Mouse (Mus musculus): ENCODE data around the gene Klhl32.
A peak's percentile ranks its signal among the peaks of the same experiment; 100 is the strongest.

The Klhl32 gene

DNA sequence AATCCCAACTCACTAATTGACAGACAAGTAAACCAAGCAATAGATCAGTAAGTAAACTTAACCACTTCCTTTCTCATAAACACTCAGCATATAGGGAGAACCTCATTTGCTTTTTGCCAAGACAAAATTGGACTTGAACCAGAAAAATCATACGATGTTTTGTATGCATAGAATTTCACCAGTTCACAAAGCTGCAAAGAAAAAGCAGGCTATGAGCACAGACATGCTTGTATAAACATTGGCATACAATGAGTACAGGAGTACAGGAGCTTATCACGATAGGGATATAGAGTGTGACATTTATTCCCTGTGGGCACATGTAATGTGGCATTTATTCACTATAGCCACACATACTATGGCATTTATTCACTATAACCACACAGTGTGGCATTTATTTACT, 220.5 kb downstream of the Klhl32 start:
- DNase-seq (ENCODE audit: low spot score), result no peak

DNA sequence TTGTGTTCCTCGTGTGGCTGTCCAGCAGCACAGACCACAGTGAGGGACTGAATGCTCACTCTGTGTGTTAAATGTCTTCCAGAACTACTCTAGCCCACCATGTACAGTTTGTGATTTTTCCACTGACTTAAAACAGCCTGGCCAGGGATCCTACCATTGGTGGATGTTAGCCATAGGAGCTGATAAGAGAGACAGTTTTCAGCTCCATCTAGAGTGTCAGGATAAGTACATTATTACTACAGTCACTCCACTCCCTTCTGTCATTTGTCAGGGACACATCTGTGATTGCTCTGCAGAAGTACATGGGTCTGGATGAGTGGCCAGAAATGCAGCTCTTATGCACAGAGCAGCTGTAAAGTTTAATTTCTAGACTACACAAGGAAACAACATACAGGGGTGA, 223.1 kb downstream of the Klhl32 start:
- DNase-seq (ENCODE audit: low spot score), result no peak

DNA sequence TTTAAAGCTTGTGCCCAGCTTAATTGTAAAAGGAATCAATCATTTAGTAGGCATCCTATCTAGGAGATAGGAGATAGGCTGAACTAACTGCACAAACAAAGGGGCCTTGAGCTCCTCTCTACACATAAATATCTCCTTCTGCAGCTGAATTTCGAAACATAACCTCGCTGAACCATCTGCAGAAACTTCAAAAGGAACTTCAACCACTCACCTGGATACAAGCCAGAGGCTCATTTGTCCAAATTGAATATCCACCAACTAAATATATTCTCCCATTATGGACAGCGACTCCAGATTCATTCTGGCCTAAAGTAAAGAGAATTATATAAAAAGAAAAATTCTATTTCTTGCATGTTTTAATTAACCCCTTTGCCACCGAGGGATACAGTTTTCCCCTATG, 224.2 kb downstream of the Klhl32 start:
- DNase-seq (ENCODE audit: low spot score), result no peak

DNA sequence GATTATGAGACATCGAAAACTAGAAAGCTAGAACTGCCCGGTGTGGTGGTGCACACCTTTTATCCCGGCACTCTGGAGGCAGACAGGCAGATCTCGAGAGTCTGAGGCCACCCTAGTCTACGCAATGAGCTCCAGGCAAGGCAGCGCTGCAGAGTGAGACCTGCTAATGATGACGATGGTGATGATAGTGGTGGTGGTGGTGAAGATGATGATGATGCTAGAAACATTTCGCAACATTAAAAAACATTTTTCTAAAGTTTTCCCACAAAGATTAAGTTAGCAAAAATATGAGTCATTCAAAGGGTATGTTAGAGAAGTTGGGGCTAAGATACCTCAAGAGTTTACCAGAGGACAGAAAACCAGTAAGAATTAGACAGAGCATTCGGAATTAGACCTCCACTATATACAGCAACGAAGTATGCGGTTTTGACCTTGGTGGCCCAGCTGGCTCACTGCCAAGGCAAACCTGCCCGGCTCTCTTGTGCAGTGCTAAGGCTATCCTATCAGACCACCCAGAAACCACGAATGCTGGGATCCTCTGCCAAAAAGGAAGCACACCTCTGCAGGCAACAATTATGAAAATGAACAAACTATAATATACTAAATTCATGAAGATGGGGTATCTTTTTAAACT, 224.9 kb downstream of the Klhl32 start:
- DNase-seq (ENCODE audit: low spot score), result no peak

DNA sequence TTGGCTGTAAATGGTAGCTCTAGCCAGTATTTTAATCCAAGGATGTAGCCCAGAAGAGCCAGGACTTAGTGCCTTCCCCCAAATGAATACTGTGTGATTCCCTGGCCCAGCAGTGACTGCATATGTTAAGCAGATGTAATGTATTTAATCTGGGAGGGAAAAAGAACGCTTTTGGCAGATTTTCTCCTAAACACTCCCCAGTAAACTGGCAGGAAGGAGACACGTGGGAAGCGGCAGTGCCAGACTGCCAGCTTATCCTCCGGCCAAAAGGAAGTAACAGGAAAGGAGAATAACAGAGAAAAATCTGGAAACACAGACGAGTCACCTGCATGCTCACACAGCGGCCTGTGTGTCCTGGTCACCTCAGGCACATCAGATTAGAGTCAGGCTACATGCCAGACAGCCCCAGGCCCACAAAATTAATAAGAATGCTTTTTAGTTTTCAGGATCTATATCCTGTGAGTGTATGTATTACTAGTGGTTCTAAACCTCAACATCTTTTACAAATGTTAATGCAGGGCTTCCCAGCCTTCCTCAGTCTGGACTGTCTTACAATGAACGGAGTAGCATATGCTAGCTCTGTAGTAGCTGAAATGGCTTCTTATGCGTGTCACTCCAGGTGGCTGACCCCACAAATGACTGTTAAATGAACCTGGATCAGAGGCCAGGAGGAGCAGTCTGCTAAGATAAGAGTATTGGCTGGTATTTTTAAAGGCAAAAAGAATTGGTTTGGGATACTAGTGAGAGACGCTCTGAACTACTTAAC, 229.3 kb downstream of the Klhl32 start:
- DNase-seq (ENCODE audit: low spot score), result no peak

DNA sequence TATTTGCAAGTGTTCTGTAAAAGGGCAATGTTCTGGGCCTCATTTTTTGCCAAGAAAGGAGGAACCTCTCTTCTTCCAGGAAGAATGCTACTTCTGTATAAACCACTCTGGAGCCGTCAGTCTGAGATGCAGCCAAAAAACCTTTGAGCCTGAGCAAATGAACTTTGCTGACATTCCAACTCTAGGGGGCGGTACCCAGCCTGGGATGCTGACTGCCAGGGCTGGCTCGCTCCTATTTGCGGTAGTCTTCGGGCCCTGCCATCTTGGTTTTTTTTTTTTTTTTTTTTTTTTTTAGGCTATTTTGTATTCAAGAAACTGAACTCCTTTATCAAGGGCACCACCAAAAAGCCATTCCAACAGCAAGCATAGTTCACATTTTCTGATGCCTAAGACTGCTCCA, 230.5 kb downstream of the Klhl32 start:
- DNase-seq (ENCODE audit: low spot score), result no peak

DNA sequence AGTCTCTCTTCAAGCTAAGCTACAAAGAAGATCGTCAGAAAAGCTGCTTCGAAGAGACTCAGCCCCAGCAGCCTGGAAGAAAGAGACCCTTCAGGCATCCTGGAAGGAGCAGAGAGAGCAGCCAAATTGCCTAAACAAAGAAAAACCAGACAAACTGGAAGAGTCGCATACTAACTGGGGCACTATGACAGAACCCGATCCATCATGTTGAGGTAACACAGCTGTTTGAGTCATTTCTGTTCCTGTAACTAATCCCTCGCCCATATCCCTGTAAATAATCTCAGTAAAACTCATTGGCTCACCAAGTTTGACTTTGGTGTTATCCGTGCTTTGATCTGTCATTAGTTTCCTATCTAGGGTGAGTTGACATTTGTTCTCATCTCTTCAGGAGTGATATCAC, 230.9 kb downstream of the Klhl32 start:
- DNase-seq (ENCODE audit: low spot score), result peak; percentile 32

DNA sequence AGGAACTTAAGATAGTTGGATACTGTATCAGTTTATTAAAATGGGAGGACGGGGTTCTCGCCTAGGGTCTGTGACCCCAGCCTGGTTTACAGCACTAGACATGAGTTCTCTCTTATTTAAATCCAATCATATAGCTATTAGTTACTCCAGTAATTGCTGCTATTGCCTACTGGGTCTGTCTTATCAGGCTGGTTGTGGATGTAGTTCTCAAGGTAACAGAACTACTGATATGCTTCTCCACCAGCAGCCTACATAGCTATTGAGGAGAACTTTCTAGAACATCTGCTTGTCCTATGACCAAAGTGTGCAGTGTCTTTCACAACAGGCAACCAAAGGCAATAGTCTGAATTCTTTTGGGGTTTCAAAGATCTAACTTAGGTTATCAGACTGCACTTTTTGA, 241.4 kb downstream of the Klhl32 start:
- no peak for DNase-seq (ENCODE audit: low spot score)

DNA sequence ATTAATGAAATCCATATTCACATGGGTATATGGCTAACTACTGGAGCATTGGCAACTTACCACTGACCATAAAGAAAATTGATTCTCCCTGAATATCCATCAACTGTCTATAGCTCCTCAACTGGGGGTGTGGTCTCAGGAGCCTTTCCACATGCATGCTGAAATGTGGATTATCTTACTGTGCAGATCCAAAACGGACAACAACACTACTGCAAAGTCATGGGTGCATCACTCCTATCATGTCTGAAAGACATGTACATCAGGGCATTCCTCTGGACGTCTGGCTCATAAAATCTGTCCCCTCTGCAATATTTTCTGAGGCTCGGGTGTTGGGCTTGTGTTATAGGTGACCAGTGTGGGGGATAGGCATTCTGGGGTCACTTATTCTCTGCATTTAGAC, 241.8 kb downstream of the Klhl32 start:
- DNase-seq (ENCODE audit: low spot score), result no peak

DNA sequence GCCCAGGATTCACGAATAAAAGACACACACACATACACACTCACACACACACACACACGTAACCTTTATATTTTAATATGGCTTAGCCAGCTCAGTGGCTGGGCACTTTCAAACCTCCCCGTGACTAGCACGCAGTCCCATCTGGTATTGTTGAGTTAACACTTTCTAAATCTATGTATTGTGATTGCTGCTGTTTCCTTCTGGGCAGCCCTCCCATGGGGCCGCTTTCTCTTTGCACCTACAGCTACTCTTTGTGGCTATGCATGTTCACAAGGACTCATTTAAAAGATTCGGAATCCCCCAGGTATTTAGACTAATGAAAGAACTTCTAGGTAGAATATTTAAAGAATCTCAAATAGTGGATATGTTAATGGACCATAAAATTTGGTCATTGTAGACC, 249.2 kb downstream of the Klhl32 start:
- no peak for DNase-seq (ENCODE audit: low spot score)

DNA sequence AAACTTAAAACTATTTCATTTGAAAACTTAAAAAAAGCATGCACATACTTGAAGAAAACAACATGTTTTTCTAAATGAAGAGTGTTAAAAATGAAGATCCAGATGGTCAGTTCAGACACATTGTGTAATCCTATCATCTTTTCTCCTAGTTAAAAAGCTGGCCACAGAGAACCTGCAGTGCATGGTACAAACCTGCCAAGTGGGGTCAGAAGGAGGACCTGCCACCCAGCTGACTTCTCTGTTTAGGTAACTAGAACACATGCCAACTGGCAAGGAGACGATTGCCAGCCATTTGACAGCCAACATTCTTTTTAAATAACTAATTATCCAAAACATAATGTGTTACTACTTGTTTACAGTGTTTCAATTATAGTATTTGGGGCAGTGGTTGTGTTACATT, 252.3 kb downstream of the Klhl32 start:
- DNase-seq (ENCODE audit: low spot score), result no peak

DNA sequence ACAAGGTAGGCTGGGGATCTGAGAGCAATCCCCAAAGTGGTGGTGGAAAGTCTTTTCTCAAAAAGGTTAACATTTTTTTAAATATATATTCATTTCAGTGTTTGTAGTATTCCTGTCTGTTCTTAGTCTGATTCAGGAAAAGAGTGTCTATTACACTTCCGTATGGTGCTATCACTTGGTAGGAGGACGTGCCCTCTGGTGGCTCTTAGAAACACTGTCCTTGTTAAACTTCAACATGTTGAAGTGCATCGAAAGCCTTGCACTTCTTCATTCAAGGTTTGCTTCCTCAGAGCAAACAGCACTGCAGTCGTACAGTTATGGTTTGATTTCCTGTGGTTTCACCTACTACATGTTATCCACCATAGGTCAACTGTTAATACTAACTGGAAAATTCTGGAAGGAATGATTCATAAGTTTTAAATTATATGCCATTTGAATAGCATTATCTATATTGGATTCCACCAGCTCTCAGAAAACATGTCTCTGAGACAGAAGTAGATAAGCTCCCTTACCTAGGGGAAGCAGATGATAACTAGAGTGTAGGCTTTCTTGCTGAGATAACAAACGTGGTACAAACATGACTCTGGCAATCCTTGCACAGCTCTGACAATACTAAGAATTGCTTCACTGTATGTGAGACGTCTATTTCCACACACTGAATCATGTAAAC, 253.8 kb downstream of the Klhl32 start:
- no peak for DNase-seq (ENCODE audit: low spot score)

DNA sequence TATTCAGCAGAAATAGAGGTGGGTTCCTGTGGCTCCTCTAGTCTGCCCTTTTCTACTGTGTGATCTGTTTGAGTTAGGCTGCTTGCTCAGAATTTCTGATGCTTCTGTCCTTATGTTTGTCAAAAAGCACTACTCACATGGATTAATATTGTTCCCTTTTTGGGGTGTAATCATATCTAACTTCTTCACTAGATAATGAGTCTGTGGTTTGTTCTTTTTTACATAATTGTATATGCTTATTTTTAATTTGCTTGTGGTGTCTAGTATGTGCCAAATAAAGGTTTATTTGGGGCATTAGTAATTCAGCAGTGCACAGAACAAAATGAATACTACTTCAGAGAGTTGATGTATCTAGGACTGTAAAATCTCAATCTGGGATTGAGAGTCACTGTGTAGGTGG, 256.1 kb downstream of the Klhl32 start:
- no peak for DNase-seq (ENCODE audit: low spot score)

DNA sequence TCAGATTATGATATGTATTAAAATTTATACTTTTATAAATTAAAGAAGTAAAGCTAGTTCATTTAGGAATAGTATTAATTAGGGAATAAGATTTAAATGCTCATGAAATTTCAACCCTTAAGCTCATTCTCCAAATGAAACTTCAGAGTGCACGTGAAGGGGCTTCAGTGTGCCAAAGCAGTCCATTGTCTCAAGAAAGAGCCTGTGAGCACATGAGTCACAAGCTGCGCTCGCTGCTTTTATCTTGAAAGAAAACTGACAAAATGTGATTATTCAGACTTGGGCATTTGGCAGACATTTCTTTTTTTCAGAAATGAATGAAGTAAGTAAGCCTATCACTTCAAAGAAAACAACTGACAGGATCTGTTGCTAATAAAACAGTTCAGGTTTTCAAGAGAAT, 266.9 kb downstream of the Klhl32 start:
- no peak for DNase-seq (ENCODE audit: low spot score)

DNA sequence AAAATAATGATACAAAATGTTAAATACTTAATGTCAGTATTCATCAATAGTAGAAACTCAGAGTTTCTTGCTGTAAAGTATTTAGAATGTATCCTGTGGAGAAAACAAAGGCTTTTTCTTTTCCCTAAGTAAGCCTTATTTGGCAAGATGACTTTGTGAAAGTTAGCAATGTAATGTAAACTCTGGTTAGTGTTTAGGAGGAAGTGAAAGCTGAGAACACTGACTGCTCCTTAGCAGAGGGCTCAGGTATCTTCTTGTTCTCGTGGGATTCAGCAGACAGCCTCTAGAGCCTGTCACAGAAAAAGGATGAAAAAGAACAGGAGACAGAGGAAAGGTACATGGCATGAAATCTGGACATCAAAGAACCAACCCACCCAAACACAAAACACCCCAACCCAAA, 268.6 kb downstream of the Klhl32 start:
- no peak for DNase-seq (ENCODE audit: low spot score)

DNA sequence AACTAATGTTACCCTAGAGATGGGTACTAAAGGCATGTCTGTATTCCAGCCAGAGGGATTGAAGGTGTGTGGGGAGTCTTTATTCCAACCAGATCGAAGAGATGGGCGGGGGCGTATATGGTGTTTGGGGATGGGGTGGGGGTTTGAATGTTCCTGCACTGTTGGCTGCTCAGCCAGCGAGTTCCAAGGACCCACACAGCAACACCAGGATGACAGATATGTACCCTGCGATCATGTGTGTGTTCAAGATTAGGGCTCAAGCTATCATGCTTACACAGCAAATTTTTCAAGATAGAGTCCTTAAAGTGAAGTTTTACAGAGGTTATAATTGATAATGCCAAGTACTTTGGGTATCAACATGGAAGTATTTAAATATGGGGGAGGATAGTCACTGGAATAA, 273.3 kb downstream of the Klhl32 start:
- DNase-seq (ENCODE audit: low spot score), result no peak

DNA sequence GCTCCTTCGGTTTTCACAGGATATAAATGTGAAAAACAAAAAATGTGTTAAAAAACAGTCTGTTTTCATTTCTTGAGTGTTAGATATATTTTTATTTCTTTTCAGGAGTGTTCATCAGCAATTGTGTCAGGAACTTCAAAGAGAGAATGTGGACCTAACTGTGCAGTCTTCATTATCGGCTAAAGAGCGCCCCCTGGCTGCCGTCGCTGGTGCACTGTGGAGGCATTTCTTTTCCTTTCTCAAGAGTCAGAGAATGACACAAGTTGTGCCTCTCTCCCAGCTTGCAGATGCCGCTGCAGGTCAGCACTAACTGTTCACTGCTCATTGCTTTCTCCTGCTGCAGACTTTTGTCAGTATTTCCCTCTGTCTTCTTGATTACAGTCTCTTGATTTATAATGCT, 276.6 kb downstream of the Klhl32 start:
- DNase-seq (ENCODE audit: low spot score), result peak; percentile 85

DNA sequence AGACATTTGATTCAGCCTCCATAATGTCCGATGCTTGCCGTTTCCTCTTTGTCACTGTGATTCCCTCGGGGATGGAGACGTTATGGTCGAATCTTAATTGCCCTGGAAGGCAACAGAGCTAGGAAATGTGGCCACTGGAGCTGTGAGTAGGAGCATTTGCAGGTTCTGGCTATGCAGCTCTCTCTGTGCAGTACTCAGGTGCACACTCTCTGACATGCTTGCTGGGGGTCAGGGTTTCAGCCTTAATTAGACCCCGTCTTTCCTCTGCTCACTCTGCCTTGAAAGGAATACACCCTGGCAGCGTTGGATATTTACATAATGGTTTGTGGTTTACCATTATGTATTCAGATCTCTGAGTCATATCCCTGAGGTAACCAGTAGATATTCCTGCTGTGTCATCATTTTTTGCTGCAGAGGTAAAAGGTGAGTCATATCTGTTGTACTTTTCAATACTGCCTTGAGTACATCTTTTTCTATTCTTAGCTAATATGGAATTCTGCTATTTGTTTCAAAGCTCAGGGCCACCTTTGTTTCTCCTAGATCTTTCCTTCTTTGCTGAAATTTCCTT, 281.9 kb downstream of the Klhl32 start:
- DNase-seq (ENCODE audit: low spot score), result no peak

DNA sequence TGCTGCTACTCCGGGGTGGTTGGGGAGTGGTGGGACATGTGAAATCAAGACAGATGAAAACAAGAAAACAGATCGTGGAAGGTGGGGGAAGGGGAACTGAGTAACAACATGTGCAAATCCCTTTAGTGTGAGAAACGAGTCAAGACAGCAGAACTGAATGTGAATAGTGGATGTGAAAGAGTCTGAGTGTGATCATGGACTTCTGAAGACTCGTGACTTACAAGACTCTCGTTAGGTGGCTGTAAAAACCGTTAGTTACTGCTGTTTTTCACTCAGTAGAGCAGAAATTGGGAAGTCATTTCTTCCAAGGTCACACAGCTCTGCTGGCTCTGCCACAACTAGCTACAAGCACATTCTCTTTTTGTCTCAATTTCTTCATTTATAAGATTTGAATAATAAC, 282.9 kb downstream of the Klhl32 start:
- no peak for DNase-seq (ENCODE audit: low spot score)

Data from embryo, embryonic 10.5 days (tissue).